Mouse (Mus musculus) left cerebral cortex, adult 2 months (tissue): ENCODE results near the gene Gm44502. TPM values are rescaled to one million over a fixed set of nuclear protein-coding genes. Genes with fewer than 3 reads are reported as not detected.
A peak's percentile ranks its signal among the peaks of the same experiment; 100 is the strongest.
"Not testable (repeated sequence)": the region's sequence is repeated elsewhere in the genome, so short reads cannot be mapped to it uniquely, and the experiment has no call there.

Experiments used
- DNase-seq, 2 experiments: peaks; one replicate each; pipeline ENCODE4 v3.0.0; 2021 to 2022; ENCODE audit warnings: low spot score in 2 of 2, mixed read lengths in 1 of 2; ENCODE audit errors: extremely low spot score in 1 of 2
- H3K27ac ChIP-seq: fragments of 200-600 bp; 2 replicates; pipeline ENCODE4 v1.8.1; 2022
- H3K4me3 ChIP-seq: fragments of 200-600 bp; 2 replicates; pipeline ENCODE4 v1.8.1; 2022
- CTCF ChIP-seq: fragments of 200-600 bp; IDR thresholded peaks from 2 replicates; pipeline ENCODE4 v1.8.1; 2022; ENCODE audit warnings: antibody characterized with exemption, mild to moderate bottlenecking, moderate library complexity
- intact Hi-C: fragments of 180-260 bp; cut with DNase I; formaldehyde crosslinking; loops from one replicate; pipeline ENCODE4 v1.15.1; 2025
- total RNA-seq, 2 experiments: library from RNA; stranded (reverse); gene quantifications; 2 replicates each; pipeline ENCODE4 v1.2.3; 2021

Gm44502 gene
- total RNA-seq, 2 experiments from 2014 or later: not detected

DNA sequence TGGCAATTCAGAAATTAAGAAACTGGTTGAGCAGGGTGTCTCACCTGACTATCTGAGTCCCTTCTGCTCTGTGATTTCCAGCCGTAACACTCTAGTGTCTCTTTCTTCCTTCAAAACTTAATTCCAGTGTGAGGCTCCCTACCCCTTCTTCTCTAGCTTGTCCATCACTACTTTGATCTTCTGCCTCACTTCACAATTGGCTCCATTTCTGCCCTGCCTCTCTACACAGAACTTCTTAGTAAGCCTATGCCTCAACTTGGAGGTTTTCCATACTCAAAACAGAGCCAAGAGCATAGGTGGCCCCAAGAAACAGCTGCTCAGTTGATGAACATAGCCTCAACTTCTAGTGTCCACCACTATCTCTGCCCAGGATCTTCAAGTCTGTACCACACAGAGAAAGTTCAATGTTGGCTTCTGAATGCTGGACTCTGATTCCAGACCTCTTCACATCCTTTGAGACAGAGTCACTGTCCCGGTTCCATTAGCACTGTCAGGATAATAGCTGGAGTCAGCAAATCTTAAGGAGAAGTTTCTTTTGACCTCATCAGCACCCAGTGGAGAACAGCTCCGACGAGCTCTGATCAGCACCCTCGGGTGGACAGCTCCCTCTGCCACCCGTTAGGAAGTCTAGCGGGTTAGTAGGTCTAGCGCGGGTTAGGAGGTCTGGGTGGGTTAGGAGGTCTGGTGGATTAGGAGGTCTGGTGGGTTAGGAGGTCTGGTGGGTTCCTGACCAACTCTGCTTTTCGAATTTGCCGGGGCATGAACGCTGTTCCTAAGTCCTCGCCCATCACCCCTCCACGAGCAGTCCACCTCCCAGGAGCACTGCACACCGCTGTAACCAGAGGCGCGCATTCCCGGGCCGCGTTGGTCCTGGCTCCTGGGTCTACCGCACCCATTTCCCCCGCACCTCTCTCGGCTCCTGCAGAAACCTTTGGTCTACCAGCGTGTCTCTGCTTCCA is 23.7 kb upstream of the Gm44502 start:
- no peak for DNase-seq
- Histone ChIP-seq H3K27ac (peak overlapping the region; percentile 96), H3K4me3 (peak overlapping the region; percentile 81)
- TF ChIP-seq CTCF: no peak
- intact Hi-C loops: loop anchor here (2.0 kb wide), 1 partner anchor 24 kb away; the partner anchor contains the start of genes C730034F03Rik, Chkb and Gm44502

DNA sequence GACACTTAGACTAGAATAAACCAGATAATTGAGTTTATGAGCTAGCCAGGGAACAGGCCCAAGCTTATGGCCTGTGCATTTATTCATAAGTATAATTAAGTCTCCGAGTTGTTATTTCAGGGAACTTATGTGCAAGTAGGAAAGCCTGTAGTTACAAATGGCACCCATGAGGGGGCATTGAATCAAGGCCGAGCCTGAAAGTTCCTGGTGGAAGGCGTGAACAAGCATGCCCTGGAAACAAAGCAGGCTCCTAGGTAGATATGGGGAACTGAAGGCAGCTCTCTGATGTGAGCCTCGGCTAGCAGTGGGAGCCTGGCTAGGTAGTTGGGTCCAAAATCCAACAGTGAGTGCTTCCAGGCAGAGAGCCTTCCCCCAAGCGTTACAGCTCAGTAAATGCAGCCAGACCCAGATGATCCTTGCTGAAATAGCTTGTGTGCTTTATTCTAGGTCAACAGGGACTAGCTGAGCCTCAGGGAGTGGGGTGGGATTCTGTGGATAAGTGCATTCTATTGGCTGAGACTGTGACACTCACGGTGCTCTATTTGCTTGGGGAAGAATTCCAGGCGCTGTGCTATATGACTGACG is 13.1 kb upstream of the Gm44502 start:
- TF ChIP-seq CTCF: peak; percentile 44
- Histone ChIP-seq H3K4me3 (no peak overlapping the region), H3K27ac (no peak overlapping the region)
- intact Hi-C loops: no loop called here
- DNase-seq: no peak

DNA sequence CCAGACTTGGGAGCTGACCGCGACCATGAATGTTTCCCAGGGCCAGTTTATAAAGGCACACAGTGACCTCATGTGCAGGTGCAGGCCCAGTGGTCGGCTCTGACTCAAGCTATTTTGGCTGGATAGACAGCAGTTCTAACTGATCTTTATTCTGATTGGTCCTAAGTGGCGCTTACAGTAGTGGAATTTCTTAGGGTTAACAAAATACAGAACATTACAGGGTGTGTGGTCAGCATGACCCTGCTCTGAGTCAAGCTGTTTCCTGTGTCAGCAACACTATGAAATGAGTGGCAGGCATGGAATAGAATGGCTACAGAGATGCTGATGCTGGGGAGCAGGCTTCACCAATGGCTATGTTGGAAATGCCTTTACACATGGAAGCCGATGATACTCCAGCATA is 6.4 kb upstream of the Gm44502 start:
- no peak for DNase-seq
- TF ChIP-seq CTCF: no peak
- intact Hi-C loops: no loop called here
- Histone ChIP-seq H3K4me3 (no peak overlapping the region), H3K27ac (no peak overlapping the region)

DNA sequence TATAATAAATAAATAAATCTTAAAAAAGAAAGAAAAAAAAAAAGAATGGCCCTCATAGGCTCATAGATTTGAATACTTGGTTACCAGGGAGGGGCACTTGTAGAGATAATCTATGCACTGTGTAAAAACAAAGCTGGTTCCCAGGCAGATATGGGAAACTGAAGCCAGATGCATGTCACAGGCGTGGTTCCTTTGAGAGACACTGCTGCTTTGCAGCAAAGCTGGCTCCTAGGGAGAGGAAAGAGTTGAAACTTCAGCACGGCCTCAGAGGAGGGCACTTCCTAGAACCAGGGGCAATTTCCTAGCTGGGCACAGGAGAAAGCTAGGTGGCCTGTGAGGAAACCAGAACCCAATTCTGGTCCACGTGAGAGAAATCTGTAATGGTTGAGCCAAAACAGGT is 4.6 kb upstream of the Gm44502 start:
- H3K4me3 ChIP-seq: no peak overlapping the region
- TF ChIP-seq CTCF: no peak
- intact Hi-C loops: no loop called here
- no peak for DNase-seq
- no peak overlapping the region for H3K27ac ChIP-seq

DNA sequence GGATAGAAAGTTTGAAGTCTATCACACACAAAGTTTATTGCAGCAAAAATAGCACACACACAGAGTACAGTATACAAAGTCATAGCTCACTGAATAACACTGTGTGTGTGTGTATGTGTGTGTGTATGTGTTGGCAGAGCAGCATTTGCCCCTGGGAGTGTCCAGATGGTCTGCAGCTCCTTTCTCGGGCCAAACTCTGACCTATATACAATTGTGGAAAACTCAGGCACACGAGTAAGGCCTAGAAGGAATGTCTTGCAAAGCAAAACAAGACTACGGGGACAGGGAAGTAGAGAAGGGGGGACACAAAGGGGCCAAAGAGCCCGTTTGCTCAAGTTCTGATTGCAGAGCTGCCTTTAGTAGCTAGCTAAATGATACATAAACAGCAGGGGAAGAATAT is 3.5 kb upstream of the Gm44502 start:
- Histone ChIP-seq H3K4me3 (no peak overlapping the region), H3K27ac (no peak overlapping the region)
- intact Hi-C loops: no loop called here
- DNase-seq: no peak
- TF ChIP-seq CTCF: no peak

DNA sequence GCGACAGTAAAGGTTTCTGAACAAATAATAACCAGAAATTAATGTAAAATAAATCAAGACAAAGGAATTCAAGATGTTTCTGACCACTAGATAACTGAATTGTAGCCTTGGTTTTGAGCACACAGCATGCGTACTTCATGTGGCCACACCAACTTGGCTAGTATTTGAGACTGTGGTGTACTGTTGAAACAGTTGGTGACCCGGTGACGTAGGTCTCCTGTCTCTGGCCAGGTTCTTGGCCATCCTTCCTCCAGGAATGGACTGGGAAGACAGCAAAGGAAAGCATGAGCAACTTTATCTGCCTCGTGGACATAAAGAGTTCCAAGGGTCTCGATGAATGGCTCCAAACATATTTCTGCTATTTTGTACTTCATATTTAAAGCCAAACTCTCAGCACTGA is 2.3 kb upstream of the Gm44502 start:
- Histone ChIP-seq H3K4me3 (no peak overlapping the region), H3K27ac (no peak overlapping the region)
- TF ChIP-seq CTCF: no peak
- no peak for DNase-seq
- intact Hi-C loops: no loop called here

DNA sequence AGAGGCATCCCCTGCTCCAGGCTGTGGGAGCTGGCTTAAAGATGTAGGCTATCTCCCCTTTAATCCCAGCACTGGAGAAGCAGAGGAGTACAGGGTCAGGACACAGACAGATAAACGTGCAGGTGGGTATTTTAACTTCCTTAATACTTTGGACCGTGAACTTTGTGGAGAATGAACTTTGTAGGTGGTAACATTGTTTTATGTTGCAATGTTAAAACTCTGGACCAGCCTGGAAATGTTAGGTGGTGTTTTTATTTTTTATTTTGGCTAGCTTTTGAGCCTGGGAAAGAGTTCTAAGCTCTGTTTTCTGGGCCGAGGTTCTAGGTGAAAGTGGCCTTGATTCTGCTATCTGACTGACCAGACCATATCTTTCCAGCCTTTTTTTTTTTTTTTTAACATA is 1.8 kb upstream of the Gm44502 start:
- no peak for TF ChIP-seq CTCF
- DNase-seq: no peak
- no peak overlapping the region for H3K27ac ChIP-seq
- H3K4me3 ChIP-seq: no peak overlapping the region
- intact Hi-C loops: no loop called here

DNA sequence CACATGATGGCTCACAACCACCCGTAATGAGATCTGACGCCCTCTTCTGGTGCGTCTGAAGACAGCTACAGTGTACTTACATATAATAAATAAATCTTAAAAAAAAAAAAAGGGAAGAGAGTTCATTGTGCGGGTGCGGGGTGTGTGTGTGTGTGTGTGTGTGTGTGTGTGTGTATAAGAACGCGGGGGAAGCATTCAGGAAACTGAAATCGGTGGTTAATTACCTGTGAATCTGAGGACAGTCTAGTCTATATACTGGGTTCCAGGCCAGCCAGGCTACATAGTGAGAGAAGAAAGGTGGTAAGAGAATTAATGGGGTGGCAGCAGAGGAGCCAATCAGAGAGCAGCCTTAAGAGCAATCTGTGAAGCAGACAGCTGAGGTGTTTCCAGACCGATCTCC is 1.3 kb upstream of the Gm44502 start:
- DNase-seq, intact Hi-C loops, H3K27ac ChIP-seq: not testable (repeated sequence)

DNA sequence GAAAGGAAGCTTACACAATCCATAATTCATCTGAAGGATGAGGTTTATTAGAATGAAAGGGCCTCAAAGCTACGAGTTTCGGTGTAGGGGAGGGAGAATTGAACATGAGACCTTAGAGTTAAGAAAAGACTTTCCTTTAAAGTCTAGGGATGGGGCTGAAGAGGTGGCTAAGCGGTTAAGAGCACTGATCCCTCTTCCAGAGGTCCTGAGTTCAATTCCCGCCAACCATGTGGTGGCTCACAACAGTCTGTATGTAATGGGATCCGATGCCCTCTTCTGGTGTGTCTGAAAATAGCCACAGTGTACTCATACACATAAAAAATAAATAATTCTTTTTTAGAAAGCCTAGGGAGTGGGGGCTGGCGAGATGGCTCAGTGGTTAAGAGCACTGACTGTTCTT is 845 bp upstream of the Gm44502 start:
- intact Hi-C loops: no loop called here
- no peak for DNase-seq
- Histone ChIP-seq H3K4me3 (peak overlapping the region; percentile 70), H3K27ac (peak overlapping the region; percentile 97)
- peak; percentile 24 for TF ChIP-seq CTCF

More for the DNA sequence above, 1.3 kb upstream of the Gm44502 start:
- not testable (repeated sequence) for H3K4me3 ChIP-seq

DNA sequence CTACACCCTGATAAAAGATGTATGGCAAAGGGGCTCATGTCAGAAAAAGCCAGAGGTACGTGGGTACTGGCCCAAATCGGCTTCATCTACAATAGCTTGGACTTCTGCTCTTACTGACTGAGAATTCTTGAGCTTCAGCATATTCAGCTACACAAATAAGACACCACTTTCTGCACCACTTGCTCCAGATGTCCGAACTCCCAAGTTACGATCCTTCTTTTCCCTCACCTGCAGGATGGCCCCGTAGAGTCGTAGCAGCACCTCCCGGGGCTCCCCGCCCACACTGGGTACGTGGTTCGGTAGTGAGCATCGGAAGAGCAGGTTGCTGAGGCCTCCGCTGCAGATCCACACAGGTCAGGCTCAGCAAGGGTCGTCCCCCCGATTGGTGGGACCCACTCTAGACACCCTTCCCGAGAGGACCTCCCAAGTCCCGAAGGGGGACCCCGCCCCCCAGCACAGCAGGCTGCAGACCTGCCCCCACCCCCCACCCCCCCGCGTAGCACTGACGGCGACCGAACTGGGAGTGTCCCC is 610 bp downstream of the Gm44502 start:
- intact Hi-C loops: loop anchor here (2.0 kb wide), 1 partner anchor 24 kb away; the partner anchor contains the start of gene Mapk8ip2
- Histone ChIP-seq H3K27ac (peak overlapping the region; percentile 41; the same call in 1 of the 2 replicates), H3K4me3 (peak overlapping the region; percentile 70)
- no peak for TF ChIP-seq CTCF
- no peak for DNase-seq

DNA sequence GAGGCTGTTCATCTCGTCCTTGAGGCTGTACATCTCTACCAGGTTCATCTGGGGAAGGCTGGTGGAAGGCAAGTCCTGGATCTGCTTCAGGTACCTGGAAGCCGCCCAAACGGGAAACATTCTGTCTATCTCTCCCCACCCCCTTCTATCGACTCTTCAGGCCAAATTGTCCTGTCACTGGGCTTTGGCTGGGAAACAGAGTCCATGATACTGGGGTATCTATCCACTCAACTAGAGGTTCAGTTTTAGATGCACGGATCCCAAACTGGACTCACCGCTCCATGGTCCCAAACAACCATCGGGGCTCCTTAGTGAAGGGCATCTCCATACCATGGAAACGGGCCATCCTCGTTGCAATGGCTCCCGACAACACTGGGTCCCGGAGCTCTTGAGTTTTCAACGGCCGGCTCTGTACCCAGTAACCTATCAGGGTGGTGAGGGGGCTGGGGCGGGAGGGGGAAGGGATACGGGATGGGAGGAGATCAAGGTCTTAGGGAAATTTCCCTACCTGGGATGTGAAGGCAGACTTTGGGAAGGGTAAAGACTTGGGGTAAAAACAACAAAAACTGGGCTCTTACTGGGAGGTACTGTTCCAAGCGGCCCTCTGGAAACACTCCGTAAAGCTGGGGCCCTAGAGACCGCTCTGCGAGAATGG is 1.2 kb downstream of the Gm44502 start:
- H3K4me3 ChIP-seq: peak overlapping the region; percentile 70
- H3K27ac ChIP-seq: no peak overlapping the region
- no peak for TF ChIP-seq CTCF
- no peak for DNase-seq
- intact Hi-C loops: loop anchor here (2.0 kb wide), 1 partner anchor 25 kb away; the partner anchor contains the start of gene Mapk8ip2

DNA sequence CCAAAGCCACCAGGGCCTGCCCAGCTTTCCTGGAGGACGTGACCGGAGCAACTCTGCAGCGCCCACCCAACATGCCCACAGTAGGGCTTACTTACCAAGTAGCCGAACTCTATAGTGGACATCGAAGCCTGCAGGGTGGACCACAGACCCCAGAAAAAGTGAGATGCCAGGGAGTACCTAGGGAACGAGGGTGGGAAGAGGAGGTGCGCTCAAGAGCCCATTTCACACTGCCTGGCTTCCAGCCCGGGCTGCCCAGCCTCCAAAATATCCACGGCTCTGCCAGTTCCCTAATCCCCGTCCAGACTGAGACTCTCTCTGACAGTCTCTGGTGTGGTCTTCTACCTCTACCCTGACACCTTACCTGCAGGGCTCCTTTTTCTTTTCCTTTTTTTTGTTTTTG is 2.8 kb downstream of the Gm44502 start:
- intact Hi-C loops: no loop called here
- no peak overlapping the region for H3K27ac ChIP-seq
- no peak for DNase-seq
- TF ChIP-seq CTCF: no peak
- no peak overlapping the region for H3K4me3 ChIP-seq
